Comparison of ENCODE assay signal across 21 mouse cellular contexts in the genomic region with DNA sequence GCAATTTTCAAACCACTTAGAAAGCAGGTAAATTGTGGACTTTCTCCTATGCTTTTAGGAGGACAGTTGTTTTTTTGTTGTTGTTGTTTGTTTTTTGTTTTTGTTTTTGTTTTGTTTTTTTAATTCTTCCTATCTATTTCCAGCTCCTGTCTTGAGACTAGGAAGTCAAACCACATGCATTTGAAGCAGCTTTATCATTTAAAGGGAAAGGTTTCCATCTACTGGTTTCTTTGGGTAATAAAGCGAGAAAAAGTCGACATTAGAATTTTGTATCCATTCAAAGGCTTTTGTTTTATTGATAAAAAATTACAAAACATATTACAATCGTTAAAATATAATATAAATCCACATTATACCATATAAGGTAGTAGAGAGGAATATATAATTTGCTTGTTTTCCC.
A peak's percentile ranks its signal among the peaks of the same experiment; 100 is the strongest.
DNase-seq lines count a peak whose midpoint lies in the region; ATAC-seq and TF ChIP-seq lines count a peak whose summit lies in the region.
"Had no signal": no experiment of that assay in that cellular context is flagged by ENCODE, and none has a peak within 500 bp of the region (broad histone marks: within the 10 kb centered on the region; RNA-seq: fewer than 3 reads in every experiment).

No protein-coding gene starts in this region.

- H3K36me3 ChIP-seq in hindbrain, postnatal 0 days (ENCODE audit: insufficient read depth, low read length) = no peaks in the 10 kb centered on the region
- no peaks in the 10 kb centered on the region for H3K36me3 ChIP-seq in hindbrain, embryonic 12.5 days
- H3K36me3 ChIP-seq in midbrain, postnatal 0 days (ENCODE audit: insufficient read depth, low read length) = no peaks in the 10 kb centered on the region
- H3K36me3 ChIP-seq in midbrain, embryonic 13.5 days = no peaks in the 10 kb centered on the region
- H3K36me3 ChIP-seq in stomach, postnatal 0 days (ENCODE audit: control insufficient read depth, insufficient read depth, low read length) = no peaks in the 10 kb centered on the region
- H3K36me3 ChIP-seq: embryonic facial prominence, embryonic 10.5 days; heart, embryonic 15.5 days; limb, embryonic 15.5 days had no signal

- 56% methylated on average over 3 of the region's 3 CpGs for WGBS in hindbrain, postnatal 0 days
- WGBS in hindbrain, embryonic 12.5 days = 74% methylated on average over 3 of the region's 3 CpGs
- WGBS in midbrain, postnatal 0 days = 62% methylated on average over 3 of the region's 3 CpGs
- WGBS in midbrain, embryonic 13.5 days = 68% methylated on average over 3 of the region's 3 CpGs
- WGBS in stomach, postnatal 0 days = 54% methylated on average over 3 of the region's 3 CpGs

- no peak overlapping the region for H3K4me2 ChIP-seq in hindbrain, postnatal 0 days (ENCODE audit: low read depth, low read length)
- H3K4me2 ChIP-seq in hindbrain, embryonic 12.5 days (replicated peaks) = no peak overlapping the region
- no peak overlapping the region for H3K4me2 ChIP-seq in midbrain, postnatal 0 days (ENCODE audit: low read depth, low read length, poor library complexity, severe bottlenecking)
- no peak overlapping the region for H3K4me2 ChIP-seq in midbrain, embryonic 13.5 days (replicated peaks)
- no peak overlapping the region for H3K4me2 ChIP-seq in stomach, postnatal 0 days (replicated peaks; ENCODE audit: low read depth)
- H3K4me2 ChIP-seq: heart, embryonic 15.5 days; limb, embryonic 15.5 days had no signal

- H3K4me3 ChIP-seq in hindbrain, postnatal 0 days (ENCODE audit: low read length) = no peak overlapping the region
- H3K4me3 ChIP-seq in hindbrain, embryonic 12.5 days = no peak overlapping the region
- H3K4me3 ChIP-seq in midbrain, postnatal 0 days (ENCODE audit: low read depth, low read length) = no peak overlapping the region
- no peak overlapping the region for H3K4me3 ChIP-seq in midbrain, embryonic 13.5 days (replicated peaks)
- H3K4me3 ChIP-seq in stomach, postnatal 0 days (ENCODE audit: low read depth, low read length) = no peak overlapping the region
- H3K4me3 ChIP-seq: embryonic facial prominence, embryonic 10.5 days; heart, embryonic 15.5 days; limb, embryonic 15.5 days had no signal

- TF ChIP-seq CTCF in hindbrain, postnatal 0 days (IDR thresholded peaks at IDR 0.05; ENCODE audit: low read depth) = peak; percentile 50
- TF ChIP-seq CTCF in midbrain, postnatal 0 days (IDR thresholded peaks at IDR 0.05) = peak; percentile 73
- TF ChIP-seq CTCF in stomach, postnatal 0 days (IDR thresholded peaks at IDR 0.05; ENCODE audit: low read depth) = peak; percentile 22; the same call in 1 of the 2 replicates

- H3K27ac ChIP-seq in hindbrain, postnatal 0 days = no peak overlapping the region
- H3K27ac ChIP-seq in hindbrain, embryonic 12.5 days = no peak overlapping the region
- H3K27ac ChIP-seq in midbrain, postnatal 0 days (ENCODE audit: low read depth, low read length) = no peak overlapping the region
- H3K27ac ChIP-seq in midbrain, embryonic 13.5 days = no peak overlapping the region
- H3K27ac ChIP-seq in stomach, postnatal 0 days (replicated peaks) = no peak overlapping the region
- H3K27ac ChIP-seq: embryonic facial prominence, embryonic 10.5 days; heart, embryonic 15.5 days; limb, embryonic 15.5 days; liver, embryonic 14.5 days; macrophage had no signal

- no peak overlapping the region for H3K9ac ChIP-seq in hindbrain, postnatal 0 days (replicated peaks; ENCODE audit: low read length)
- no peak overlapping the region for H3K9ac ChIP-seq in hindbrain, embryonic 12.5 days
- no peak overlapping the region for H3K9ac ChIP-seq in midbrain, postnatal 0 days (replicated peaks; ENCODE audit: low read length, poor library complexity, severe bottlenecking)
- H3K9ac ChIP-seq in midbrain, embryonic 13.5 days (replicated peaks) = no peak overlapping the region
- H3K9ac ChIP-seq in stomach, postnatal 0 days (ENCODE audit: low read length) = no peak overlapping the region
- H3K9ac ChIP-seq: heart, embryonic 15.5 days; limb, embryonic 15.5 days; liver, embryonic 14.5 days had no signal

- ATAC-seq in hindbrain, postnatal 0 days = no peak
- no peak for ATAC-seq in hindbrain, embryonic 12.5 days (ENCODE audit: low FRiP score)
- ATAC-seq in midbrain, postnatal 0 days (ENCODE audit: low FRiP score) = no peak
- ATAC-seq in midbrain, embryonic 13.5 days = no peak
- no peak for ATAC-seq in stomach, postnatal 0 days (ENCODE audit: low FRiP score, low TSS enrichment)
- ATAC-seq: Patski had no signal

- no peaks in the 10 kb centered on the region for H3K27me3 ChIP-seq in hindbrain, postnatal 0 days (ENCODE audit: insufficient read depth, low read length)
- H3K27me3 ChIP-seq in hindbrain, embryonic 12.5 days = no peaks in the 10 kb centered on the region
- H3K27me3 ChIP-seq in midbrain, postnatal 0 days (ENCODE audit: insufficient read depth, low read length) = no peaks in the 10 kb centered on the region
- no peaks in the 10 kb centered on the region for H3K27me3 ChIP-seq in midbrain, embryonic 13.5 days
- H3K27me3 ChIP-seq in stomach, postnatal 0 days (ENCODE audit: control insufficient read depth, insufficient read depth, low read length) = no peaks in the 10 kb centered on the region
- H3K27me3 ChIP-seq: heart, embryonic 15.5 days; limb, embryonic 15.5 days; Patski had no signal

- no peak for TF ChIP-seq EP300 in stomach, postnatal 0 days (optimal IDR thresholded peaks at IDR 0.05)

- H3K4me1 ChIP-seq in hindbrain, postnatal 0 days (ENCODE audit: insufficient read depth, low read length) = no peaks in the 10 kb centered on the region
- no peaks in the 10 kb centered on the region for H3K4me1 ChIP-seq in hindbrain, embryonic 12.5 days
- no peaks in the 10 kb centered on the region for H3K4me1 ChIP-seq in midbrain, postnatal 0 days (ENCODE audit: insufficient read depth, low read length)
- no peaks in the 10 kb centered on the region for H3K4me1 ChIP-seq in midbrain, embryonic 13.5 days (replicated peaks)
- no peaks in the 10 kb centered on the region for H3K4me1 ChIP-seq in stomach, postnatal 0 days (replicated peaks; ENCODE audit: control insufficient read depth, insufficient read depth)
- H3K4me1 ChIP-seq: embryonic facial prominence, embryonic 10.5 days; heart, embryonic 15.5 days; limb, embryonic 15.5 days had no signal

- no peaks in the 10 kb centered on the region for H3K9me3 ChIP-seq in hindbrain, postnatal 0 days (ENCODE audit: low read length)
- H3K9me3 ChIP-seq in hindbrain, embryonic 12.5 days (replicated peaks) = no peaks in the 10 kb centered on the region
- no peaks in the 10 kb centered on the region for H3K9me3 ChIP-seq in midbrain, postnatal 0 days (ENCODE audit: low read length)
- H3K9me3 ChIP-seq in midbrain, embryonic 13.5 days = no peaks in the 10 kb centered on the region
- H3K9me3 ChIP-seq in stomach, postnatal 0 days (ENCODE audit: control insufficient read depth, low read length) = no peaks in the 10 kb centered on the region
- H3K9me3 ChIP-seq: embryonic facial prominence, embryonic 10.5 days; heart, embryonic 15.5 days; limb, embryonic 15.5 days had no signal

- peak; percentile 5 for DNase-seq in embryo, embryonic 10.5 days (ENCODE audit: low spot score)
- DNase-seq in embryo, embryonic 11 days = no peak
- DNase-seq in hindbrain, postnatal 0 days (ENCODE audit: low spot score) = peak; percentile 61
- peak; percentile 48 for DNase-seq in midbrain, postnatal 0 days (ENCODE audit: low spot score)
- DNase-seq in stomach, postnatal 0 days (ENCODE audit: low spot score) = no peak
- DNase-seq in kidney, postnatal 10 days = no peak
- DNase-seq: adrenal gland, adult 2 months; cerebellum, adult 8-10 months; heart, postnatal 36 days; kidney, adult 18-20 months; kidney, postnatal 14 days; left cerebral cortex, postnatal 4 days; thymus, postnatal 36 days had no signal

Comparison
In these comparisons a context has a peak if more than half of its experiments do, and no peak if none do; other contexts are left out.
1. DNase-seq: peak in embryo, embryonic 10.5 days (single experiment), hindbrain, postnatal 0 days (single experiment) and midbrain, postnatal 0 days (single experiment); none in embryo, embryonic 11 days (single experiment), stomach, postnatal 0 days (single experiment) and kidney, postnatal 10 days (single experiment).
2. CTCF ChIP-seq: peak in every context shown above with its lines; median percentile 73 in midbrain, postnatal 0 days; 50 in hindbrain, postnatal 0 days; 22 in stomach, postnatal 0 days.